Mouse (Mus musculus) spleen, adult 2 months (tissue): ENCODE results near the gene Clip1. TPM values are rescaled to one million over a fixed set of nuclear protein-coding genes. Genes with fewer than 3 reads are reported as not detected.

Source experiments
- DNase-seq, 2 experiments: peaks; one replicate each; pipeline versions ENCODE4 v3.0.0 to v3.0.0-alpha.2; 2012 to 2021; ENCODE audit warnings: low spot score in 2 of 2, low read depth in 1 of 2
- H3K27ac ChIP-seq: fragments of 200-500 bp; 2 replicates; pipeline ENCODE4 v1.5.1; 2012; ENCODE audit warnings: low read length, inconsistent platforms; ENCODE audit not compliant: insufficient read depth
- H3K27me3 ChIP-seq: fragments of 200-500 bp; 2 replicates; pipeline ENCODE4 v1.6.1; 2012; ENCODE audit warnings: mild to moderate bottlenecking, moderate library complexity, low read length, inconsistent platforms; ENCODE audit not compliant: control insufficient read depth, insufficient read depth
- H3K36me3 ChIP-seq: fragments of 200-500 bp; 2 replicates; pipeline ENCODE4 v1.6.1; 2012; ENCODE audit warnings: mild to moderate bottlenecking, low read length, inconsistent platforms; ENCODE audit not compliant: control insufficient read depth, insufficient read depth
- H3K4me1 ChIP-seq: fragments of 200-500 bp; 2 replicates; pipeline ENCODE4 v1.6.1; 2011; ENCODE audit warnings: inconsistent platforms; ENCODE audit not compliant: control insufficient read depth, insufficient read depth, insufficient read length
- H3K4me3 ChIP-seq: fragments of 200-500 bp; 2 replicates; pipeline ENCODE4 v1.5.1; 2011; ENCODE audit warnings: mild to moderate bottlenecking, inconsistent platforms; ENCODE audit not compliant: insufficient read depth, insufficient read length; ENCODE audit errors: extremely low read depth
- CTCF ChIP-seq: fragments of 200-500 bp; IDR thresholded peaks from 2 replicates; pipeline ENCODE4 v1.5.1; 2011; ENCODE audit warnings: mild to moderate bottlenecking, inconsistent platforms; ENCODE audit not compliant: insufficient read depth, insufficient read length, insufficient replicate concordance; ENCODE audit errors: extremely low read depth
- POLR2A ChIP-seq: fragments of 200-500 bp; IDR thresholded peaks from 2 replicates; pipeline ENCODE4 v1.6.1; 2011; ENCODE audit warnings: low read depth, low read length, inconsistent platforms
- WGBS: fragments of 180-500 bp; shearing (Covaris S2); methylation state at CpG from one replicate; pipeline ENCODE4 v1.1.7; 2018; 5-methylcytosine and 5-hydroxymethylcytosine counted together
- polyA plus RNA-seq: library from polyadenylated mRNA; depleted of rRNA; stranded (reverse); fragments of >200 nt; gene quantifications from 2 replicates; pipeline ENCODE4 v1.2.3, GENCODE M21; 2012

The Clip1 gene
- polyA plus RNA-seq, 1 experiment: 11.4 TPM

GRCm38 (mm10) chr5:123641259-123641900, 43.0 kb downstream of the Clip1 start:
- no peak for DNase-seq
- Histone ChIP-seq H3K4me3 (no peak overlapping the region), H3K27me3 (no peaks in the 10 kb centered on the region), H3K27ac (no peak overlapping the region), H3K4me1 (no peaks in the 10 kb centered on the region), H3K36me3 (peaks cover 15% of the 10 kb centered on the region)
- 84% methylated on average over 7 of the region's 7 CpGs for WGBS
- TF ChIP-seq CTCF: no peak
- TF ChIP-seq POLR2A: no peak

GRCm38 (mm10) chr5:123640181-123640580, 44.2 kb downstream of the Clip1 start:
- H3K27me3 ChIP-seq: no peaks in the 10 kb centered on the region
- no peak overlapping the region for H3K27ac ChIP-seq
- TF ChIP-seq POLR2A (no peak), CTCF (no peak)
- peaks cover 11% of the 10 kb centered on the region for H3K36me3 ChIP-seq
- DNase-seq: no peak
- 94% methylated on average over 9 of the region's 9 CpGs for WGBS
- H3K4me1 ChIP-seq: no peaks in the 10 kb centered on the region
- H3K4me3 ChIP-seq: no peak overlapping the region

DNA sequence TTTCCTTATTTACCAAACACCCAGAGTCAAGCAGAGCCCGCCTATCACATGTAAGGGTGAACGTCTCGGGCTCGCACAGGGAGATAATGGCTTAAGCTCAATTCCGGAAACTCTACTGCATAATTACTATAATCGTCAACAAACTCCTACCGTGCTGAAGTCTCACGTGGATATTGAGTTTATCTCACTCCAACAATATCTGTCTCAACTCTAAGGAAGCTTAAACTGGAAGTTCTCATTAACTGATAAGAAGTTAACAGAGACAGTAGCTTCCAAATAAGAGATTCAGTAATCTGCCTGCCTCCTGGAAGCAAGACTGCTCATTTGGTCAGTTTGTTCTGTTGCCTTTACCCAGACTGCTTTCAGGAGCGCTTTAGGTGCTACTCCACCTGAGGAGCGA, 53.2 kb downstream of the Clip1 start:
- 94% methylated on average over 10 of the region's 10 CpGs for WGBS
- Histone ChIP-seq H3K4me3 (no peak overlapping the region), H3K27ac (no peak overlapping the region), H3K4me1 (no peaks in the 10 kb centered on the region), H3K36me3 (peaks cover 7% of the 10 kb centered on the region), H3K27me3 (no peaks in the 10 kb centered on the region)
- DNase-seq: no peak
- TF ChIP-seq CTCF: no peak

DNA sequence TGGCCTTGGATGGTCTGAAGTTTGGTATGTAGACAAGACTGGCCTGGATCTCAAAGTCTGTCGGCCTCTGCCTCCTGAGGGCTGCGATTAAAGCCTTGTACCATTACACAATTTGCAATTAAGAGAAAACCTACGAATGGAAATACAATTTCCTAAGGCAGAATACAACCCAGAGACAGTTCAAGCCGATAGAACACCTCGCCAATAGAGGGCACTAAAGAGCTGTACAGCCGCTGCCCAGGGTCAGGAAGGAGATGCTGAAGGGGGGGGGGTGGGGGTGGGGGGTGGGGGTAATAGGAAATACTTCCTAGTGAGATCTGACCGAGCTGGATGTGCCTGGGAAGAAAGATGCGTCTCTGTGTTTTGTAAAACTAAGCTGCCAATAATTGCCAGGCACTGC, 57.8 kb downstream of the Clip1 start:
- no peaks in the 10 kb centered on the region for H3K4me1 ChIP-seq
- H3K4me3 ChIP-seq: no peak overlapping the region
- H3K27ac ChIP-seq: no peak overlapping the region
- peak; percentile 47 to 58 for DNase-seq
- H3K27me3 ChIP-seq: no peaks in the 10 kb centered on the region
- H3K36me3 ChIP-seq: peaks cover 4% of the 10 kb centered on the region
- 27% methylated on average over 8 of the region's 8 CpGs for whole genome bisulfite sequencing
- TF ChIP-seq POLR2A (no peak), CTCF (peak; percentile 63; the same call in 1 of the 2 replicates)

DNA sequence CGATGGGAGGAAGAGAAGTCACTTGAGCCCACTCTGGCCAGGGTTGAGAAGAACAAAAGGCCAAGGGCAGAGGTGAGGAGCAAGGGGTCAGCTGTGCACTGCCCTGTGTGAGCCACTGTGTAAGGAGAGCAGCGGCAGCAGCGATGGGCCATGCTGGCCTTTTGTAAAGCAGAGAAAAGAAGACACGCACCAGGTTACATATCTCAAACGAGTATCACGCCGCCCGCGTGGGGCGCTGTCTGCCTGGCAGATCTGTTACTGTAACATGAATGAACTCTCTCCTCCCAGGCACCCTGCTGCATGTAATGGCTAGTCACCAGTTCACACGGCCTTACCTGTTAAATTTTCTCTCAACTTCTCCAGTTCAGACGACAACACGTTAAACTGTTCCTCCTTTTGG, 62.0 kb downstream of the Clip1 start:
- no peak for TF ChIP-seq CTCF
- TF ChIP-seq POLR2A: no peak
- H3K27ac ChIP-seq: no peak overlapping the region
- no peak for DNase-seq
- H3K36me3 ChIP-seq: peaks cover 3% of the 10 kb centered on the region; the same call in 1 of the 2 replicates
- 93% methylated on average over 13 of the region's 13 CpGs for WGBS
- no peak overlapping the region for H3K4me3 ChIP-seq
- no peaks in the 10 kb centered on the region for H3K4me1 ChIP-seq
- no peaks in the 10 kb centered on the region for H3K27me3 ChIP-seq

- WGBS: 71% methylated on average over 2 of the region's 2 CpGs
- H3K4me1 ChIP-seq: no peaks in the 10 kb centered on the region
- peaks cover 23% of the 10 kb centered on the region for H3K36me3 ChIP-seq
- H3K27ac ChIP-seq: no peak overlapping the region
- TF ChIP-seq POLR2A: no peak
- peak; percentile 16; the same call in 1 of the 2 replicates for TF ChIP-seq CTCF
- DNase-seq: peak in 1 of 2 experiments; percentile 16
- H3K27me3 ChIP-seq: no peaks in the 10 kb centered on the region
- H3K4me3 ChIP-seq: no peak overlapping the region
Observed at GRCm38 (mm10) chr5:123618558-123618957, 65.9 kb downstream of the Clip1 start.

- 95% methylated on average over 24 of the region's 24 CpGs for WGBS
- no peak overlapping the region for H3K27ac ChIP-seq
- DNase-seq: no peak
- no peak overlapping the region for H3K4me3 ChIP-seq
- H3K27me3 ChIP-seq: no peaks in the 10 kb centered on the region
- TF ChIP-seq CTCF: no peak
- no peak for TF ChIP-seq POLR2A
- H3K4me1 ChIP-seq: no peaks in the 10 kb centered on the region
- H3K36me3 ChIP-seq: peaks cover 30% of the 10 kb centered on the region
Observed at GRCm38 (mm10) chr5:123614246-123614645, 70.2 kb downstream of the Clip1 start.
